Mouse (Mus musculus) forebrain, embryonic 13.5 days (tissue): ENCODE results near the gene Shank3. TPM values are rescaled to one million over a fixed set of nuclear protein-coding genes. Genes with fewer than 3 reads are reported as not detected.

Experiments
- ATAC-seq: fragments of 200-750 bp; cut with Nextera tagmentation; 2 replicates; pipeline ENCODE4 v1.8.0; 2017
- H3K27ac ChIP-seq: fragments of 300-500 bp; sonication (generic); 2 replicates; pipeline ENCODE4 v1.5.1; 2015; ENCODE audit warnings: inconsistent platforms, mild to moderate bottlenecking, moderate library complexity
- H3K27me3 ChIP-seq: fragments of 300-500 bp; sonication (generic); 2 replicates; pipeline ENCODE4 v1.6.1; 2015; ENCODE audit warnings: mild to moderate bottlenecking, inconsistent platforms
- H3K36me3 ChIP-seq: fragments of 300-500 bp; sonication (generic); 2 replicates; pipeline ENCODE4 v1.6.1; 2015; ENCODE audit warnings: mild to moderate bottlenecking, inconsistent platforms; ENCODE audit not compliant: poor library complexity, severe bottlenecking
- H3K4me1 ChIP-seq: fragments of 300-500 bp; sonication (generic); 2 replicates; pipeline ENCODE4 v1.6.1; 2015; ENCODE audit warnings: inconsistent platforms
- H3K4me2 ChIP-seq: fragments of 300-500 bp; sonication (generic); 2 replicates; pipeline ENCODE4 v1.6.1; 2015; ENCODE audit warnings: inconsistent platforms, mild to moderate bottlenecking, moderate library complexity
- H3K4me3 ChIP-seq: fragments of 300-500 bp; sonication (generic); 2 replicates; pipeline ENCODE4 v1.5.1; 2015; ENCODE audit warnings: mild to moderate bottlenecking, inconsistent platforms
- H3K9ac ChIP-seq: fragments of 300-500 bp; sonication (generic); 2 replicates; pipeline ENCODE4 v1.6.1; 2015; ENCODE audit warnings: mild to moderate bottlenecking, inconsistent platforms
- H3K9me3 ChIP-seq: fragments of 300-500 bp; sonication (generic); replicated peaks from 2 replicates; pipeline ENCODE4 v1.6.1; 2016; ENCODE audit warnings: inconsistent platforms
- WGBS: fragments of 180-500 bp; shearing (Covaris S2); methylation state at CpG from one replicate; pipeline ENCODE4 v1.1.7; 2015; 5-methylcytosine and 5-hydroxymethylcytosine counted together
- polyA plus RNA-seq: library from polyadenylated mRNA; unstranded; fragments of >200 nt; fragmentation: Nextera tagmentation; extraction: Ambion mirVana; gene quantifications from 2 replicates; pipeline ENCODE4 v1.2.1, GENCODE M21; 2015

The Shank3 gene
- 7.1 and 9.5 TPM in 2 replicates for polyA plus RNA-seq

DNA sequence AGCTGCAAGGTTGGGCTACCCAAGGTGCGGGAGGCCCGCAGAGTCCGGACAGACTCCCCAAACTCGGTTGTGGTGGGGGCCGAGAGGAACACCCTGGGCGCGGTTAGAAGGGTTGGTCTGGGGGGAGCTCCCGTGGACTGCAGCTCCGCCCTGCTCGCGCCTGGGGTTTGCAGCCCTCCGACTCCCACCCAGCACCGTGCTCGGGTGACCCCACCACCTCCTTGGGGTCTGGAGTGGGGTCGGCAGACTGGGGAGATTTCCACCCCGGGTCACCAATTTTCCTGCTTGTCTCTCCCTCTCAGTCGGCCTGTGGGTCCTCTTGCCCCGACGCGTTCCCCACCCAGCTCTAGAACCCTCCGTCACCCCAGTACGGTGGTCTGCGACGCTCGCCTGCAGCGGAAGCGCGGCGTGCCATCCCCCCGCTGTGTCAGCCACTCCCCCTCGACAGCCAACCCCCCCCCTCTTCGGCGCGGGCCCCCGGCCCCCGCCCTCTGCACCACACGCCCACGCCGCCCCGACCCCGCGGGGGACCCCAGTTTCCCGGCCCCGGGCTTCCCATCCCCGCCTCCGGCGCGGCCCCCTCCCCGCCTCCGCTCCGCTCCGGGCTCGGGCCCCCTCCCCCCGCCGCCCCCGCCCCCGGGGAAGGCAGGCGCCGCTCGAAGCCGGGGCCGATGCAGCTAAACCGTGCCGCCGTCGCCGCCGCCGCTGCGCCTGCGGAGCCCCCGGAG lies at the start of gene Shank3:
Shank3 (plus strand) TSS at position 663 of the 728 bp plus-strand sequence.
- Histone ChIP-seq H3K4me3 (peak within 1 kb of the TSS; percentile 73), H3K4me1 (peaks cover 37% of the 10 kb centered on the region), H3K27ac (peak within 1 kb of the TSS; percentile 44), H3K36me3 (peaks cover 14% of the 10 kb centered on the region), H3K4me2 (peak within 1 kb of the TSS; percentile 86), H3K9me3 (no peaks in the 10 kb centered on the region), H3K9ac (peak within 1 kb of the TSS; percentile 76), H3K27me3 (peaks cover 36% of the 10 kb centered on the region)
- 1% methylated on average over 37 of the region's 72 CpGs for WGBS
- peak; percentile 61 for ATAC-seq

DNA sequence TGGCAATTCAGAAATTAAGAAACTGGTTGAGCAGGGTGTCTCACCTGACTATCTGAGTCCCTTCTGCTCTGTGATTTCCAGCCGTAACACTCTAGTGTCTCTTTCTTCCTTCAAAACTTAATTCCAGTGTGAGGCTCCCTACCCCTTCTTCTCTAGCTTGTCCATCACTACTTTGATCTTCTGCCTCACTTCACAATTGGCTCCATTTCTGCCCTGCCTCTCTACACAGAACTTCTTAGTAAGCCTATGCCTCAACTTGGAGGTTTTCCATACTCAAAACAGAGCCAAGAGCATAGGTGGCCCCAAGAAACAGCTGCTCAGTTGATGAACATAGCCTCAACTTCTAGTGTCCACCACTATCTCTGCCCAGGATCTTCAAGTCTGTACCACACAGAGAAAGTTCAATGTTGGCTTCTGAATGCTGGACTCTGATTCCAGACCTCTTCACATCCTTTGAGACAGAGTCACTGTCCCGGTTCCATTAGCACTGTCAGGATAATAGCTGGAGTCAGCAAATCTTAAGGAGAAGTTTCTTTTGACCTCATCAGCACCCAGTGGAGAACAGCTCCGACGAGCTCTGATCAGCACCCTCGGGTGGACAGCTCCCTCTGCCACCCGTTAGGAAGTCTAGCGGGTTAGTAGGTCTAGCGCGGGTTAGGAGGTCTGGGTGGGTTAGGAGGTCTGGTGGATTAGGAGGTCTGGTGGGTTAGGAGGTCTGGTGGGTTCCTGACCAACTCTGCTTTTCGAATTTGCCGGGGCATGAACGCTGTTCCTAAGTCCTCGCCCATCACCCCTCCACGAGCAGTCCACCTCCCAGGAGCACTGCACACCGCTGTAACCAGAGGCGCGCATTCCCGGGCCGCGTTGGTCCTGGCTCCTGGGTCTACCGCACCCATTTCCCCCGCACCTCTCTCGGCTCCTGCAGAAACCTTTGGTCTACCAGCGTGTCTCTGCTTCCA lies 46.2 kb upstream of the Shank3 start:
- WGBS = 5% methylated on average over 24 of the region's 24 CpGs
- no peaks in the 10 kb centered on the region for H3K9me3 ChIP-seq
- H3K9ac ChIP-seq = peak overlapping the region; percentile 88
- H3K27ac ChIP-seq = no peak overlapping the region
- peak overlapping the region; percentile 85 for H3K4me3 ChIP-seq
- H3K4me1 ChIP-seq = peaks cover 26% of the 10 kb centered on the region
- peak overlapping the region; percentile 88 for H3K4me2 ChIP-seq
- H3K36me3 ChIP-seq = peaks cover 19% of the 10 kb centered on the region
- peaks cover 18% of the 10 kb centered on the region for H3K27me3 ChIP-seq
- peak; percentile 69 for ATAC-seq

DNA sequence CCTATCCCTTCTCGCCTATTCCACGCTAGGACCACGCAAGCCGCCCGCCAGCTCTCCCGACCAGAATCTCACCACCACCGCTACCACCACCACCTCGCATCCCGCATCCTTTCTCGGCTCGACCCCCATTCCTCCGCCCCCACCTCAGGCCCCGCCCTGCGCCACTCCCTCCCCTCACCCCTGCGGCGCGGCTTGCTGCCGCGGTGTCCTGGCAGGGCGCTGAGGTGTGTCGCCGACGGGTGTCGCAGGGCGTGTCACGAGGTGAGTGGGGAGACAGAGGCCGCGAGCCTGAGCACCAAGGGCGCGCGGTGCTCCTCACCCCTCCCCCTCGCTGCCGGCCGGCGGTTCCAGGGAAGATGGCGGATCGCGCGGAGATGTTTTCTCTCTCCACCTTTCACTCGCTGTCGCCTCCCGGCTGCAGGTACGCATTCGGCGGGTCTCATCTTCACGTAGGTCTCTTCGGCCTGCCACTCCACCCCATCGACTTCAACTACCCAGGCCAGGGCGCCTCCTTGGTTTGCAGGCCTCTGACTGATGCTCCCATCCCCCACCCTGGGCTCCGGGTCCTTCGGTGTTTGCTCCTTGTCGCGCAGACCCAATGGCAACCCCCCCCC lies 45.5 kb upstream of the Shank3 start, which contains the start of gene Mapk8ip2:
Mapk8ip2 (plus strand) TSS at position 49 of the 614 bp plus-strand sequence.
- Histone ChIP-seq H3K4me2 (peak within 1 kb of the TSS; percentile 88), H3K9me3 (no peaks in the 10 kb centered on the region), H3K4me1 (peaks cover 26% of the 10 kb centered on the region), H3K4me3 (peak within 1 kb of the TSS; percentile 85), H3K36me3 (peaks cover 27% of the 10 kb centered on the region), H3K27ac (peak within 1 kb of the TSS; percentile 77), H3K27me3 (peaks cover 18% of the 10 kb centered on the region), H3K9ac (peak within 1 kb of the TSS; percentile 88)
- under 1% methylated on average over 53 of the region's 53 CpGs for WGBS
- peak; percentile 85 for ATAC-seq

DNA sequence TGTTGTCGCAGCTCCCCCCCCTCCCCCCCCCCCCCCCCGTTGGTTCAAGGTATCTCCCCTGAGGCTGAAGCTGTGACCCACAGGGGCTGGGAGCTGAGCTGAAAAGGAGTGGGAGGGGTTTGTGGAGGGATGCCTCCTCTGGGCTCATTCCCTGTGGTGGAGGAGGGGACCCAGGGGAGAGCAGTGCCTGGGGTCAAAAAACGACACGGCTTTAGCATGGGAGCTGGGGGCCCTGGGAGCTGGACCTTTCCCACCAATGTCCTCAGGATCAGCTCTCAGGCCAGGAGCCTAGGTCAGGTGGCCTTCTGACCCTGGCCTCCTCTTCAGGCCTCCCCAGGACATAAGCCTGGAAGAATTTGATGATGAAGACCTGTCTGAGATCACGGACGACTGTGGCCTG lies 44.6 kb upstream of the Shank3 start:
- WGBS = 7% methylated on average over 4 of the region's 6 CpGs
- H3K4me3 ChIP-seq = peak overlapping the region; percentile 85
- peaks cover 12% of the 10 kb centered on the region for H3K27me3 ChIP-seq
- peak overlapping the region; percentile 31; the same call in 1 of the 2 replicates for H3K27ac ChIP-seq
- H3K9me3 ChIP-seq = no peaks in the 10 kb centered on the region
- ATAC-seq = peak; percentile 36
- H3K36me3 ChIP-seq = peaks cover 36% of the 10 kb centered on the region
- H3K4me2 ChIP-seq = peak overlapping the region; percentile 88
- H3K9ac ChIP-seq = peak overlapping the region; percentile 88
- peaks cover 26% of the 10 kb centered on the region for H3K4me1 ChIP-seq

DNA sequence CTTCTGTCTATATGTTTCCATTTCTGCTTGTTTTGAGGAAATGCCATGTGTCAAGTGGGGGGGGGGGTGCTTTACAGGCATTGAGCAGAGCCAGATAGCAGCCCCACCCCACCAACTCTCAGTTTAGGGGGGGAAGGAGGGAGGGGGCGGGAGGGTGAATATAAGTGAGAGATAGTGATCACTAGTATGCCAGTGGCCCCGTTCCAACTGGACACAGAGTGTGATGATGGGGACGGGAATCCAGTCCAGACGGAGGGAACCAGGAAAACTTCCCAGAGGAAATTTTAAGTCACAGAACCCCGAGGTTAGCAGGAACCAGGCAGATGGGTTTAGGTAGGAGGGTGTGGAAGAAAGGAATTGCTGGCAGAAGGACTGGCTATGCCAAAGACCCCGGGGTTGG lies 43.8 kb upstream of the Shank3 start:
- WGBS = 82% methylated on average over 6 of the region's 6 CpGs
- no peak for ATAC-seq
- peak overlapping the region; percentile 88 for H3K9ac ChIP-seq
- peak overlapping the region; percentile 88 for H3K4me2 ChIP-seq
- H3K9me3 ChIP-seq = no peaks in the 10 kb centered on the region
- H3K4me1 ChIP-seq = peaks cover 26% of the 10 kb centered on the region
- H3K4me3 ChIP-seq = peak overlapping the region; percentile 85
- H3K27ac ChIP-seq = no peak overlapping the region
- peaks cover 44% of the 10 kb centered on the region for H3K36me3 ChIP-seq
- H3K27me3 ChIP-seq = peaks cover 12% of the 10 kb centered on the region

DNA sequence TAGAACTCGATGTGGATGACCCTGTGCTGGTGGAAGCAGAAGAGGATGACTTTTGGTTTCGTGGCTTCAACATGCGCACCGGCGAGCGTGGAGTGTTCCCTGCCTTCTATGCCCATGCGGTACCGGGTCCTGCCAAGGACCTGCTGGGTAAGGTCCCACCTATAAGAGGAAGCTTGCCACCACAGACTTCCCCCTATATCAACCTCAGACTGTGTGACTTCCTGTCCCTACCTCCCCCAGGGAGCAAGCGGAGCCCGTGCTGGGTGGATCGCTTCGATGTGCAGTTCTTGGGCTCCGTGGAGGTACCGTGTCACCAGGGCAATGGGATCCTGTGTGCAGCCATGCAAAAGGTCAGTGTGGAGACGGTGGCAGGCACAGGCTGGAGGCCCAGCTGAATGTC lies 40.5 kb upstream of the Shank3 start:
- H3K27me3 ChIP-seq = no peaks in the 10 kb centered on the region
- no peak overlapping the region for H3K4me2 ChIP-seq
- no peak overlapping the region for H3K4me3 ChIP-seq
- H3K9ac ChIP-seq = no peak overlapping the region
- ATAC-seq = no peak
- H3K36me3 ChIP-seq = peaks cover 73% of the 10 kb centered on the region
- WGBS = 94% methylated on average over 15 of the region's 15 CpGs
- peaks cover 20% of the 10 kb centered on the region for H3K4me1 ChIP-seq
- no peak overlapping the region for H3K27ac ChIP-seq
- no peaks in the 10 kb centered on the region for H3K9me3 ChIP-seq

DNA sequence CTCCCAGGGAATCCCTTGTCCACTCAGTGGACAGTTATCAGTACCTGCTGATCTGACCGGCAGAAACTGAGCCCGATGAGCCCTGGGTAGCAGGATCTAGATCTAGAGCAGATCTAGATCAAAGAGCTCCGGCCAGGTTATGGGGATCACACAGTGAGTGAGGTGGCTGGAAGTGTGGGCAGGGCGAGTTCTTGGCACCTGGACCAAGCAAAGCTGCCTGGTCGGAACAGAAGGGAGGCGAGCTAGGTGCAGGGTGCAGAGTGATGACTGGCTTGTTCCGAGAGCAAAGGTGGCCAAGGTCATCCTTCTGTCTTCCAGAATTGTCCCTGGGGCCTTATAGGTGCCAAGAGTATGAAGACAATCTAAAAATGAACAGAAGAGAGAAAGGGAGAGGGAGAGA lies 39.6 kb upstream of the Shank3 start:
- Histone ChIP-seq H3K36me3 (peaks cover 76% of the 10 kb centered on the region), H3K4me1 (peaks cover 16% of the 10 kb centered on the region)

DNA sequence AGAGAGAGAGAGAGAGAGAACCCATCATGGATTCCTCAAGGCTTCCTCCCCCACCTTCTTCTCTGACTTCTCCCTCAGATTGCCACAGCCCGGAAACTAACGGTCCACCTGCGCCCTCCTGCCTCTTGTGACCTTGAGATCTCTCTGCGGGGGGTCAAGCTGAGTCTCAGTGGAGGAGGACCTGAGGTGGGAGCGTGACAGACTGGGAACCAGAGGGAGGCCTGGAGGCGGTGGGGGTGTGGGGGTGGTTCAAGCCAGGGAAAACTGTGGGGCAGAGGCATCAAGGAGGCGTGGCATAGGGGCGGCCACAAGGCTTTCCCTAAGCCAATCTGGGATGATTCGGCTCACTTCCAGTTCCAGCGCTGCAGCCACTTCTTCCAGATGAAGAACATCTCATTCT lies 39.1 kb upstream of the Shank3 start:
- peaks cover 76% of the 10 kb centered on the region for H3K36me3 ChIP-seq
- no peak overlapping the region for H3K27ac ChIP-seq
- WGBS = 80% methylated on average over 10 of the region's 10 CpGs
- peaks cover 15% of the 10 kb centered on the region for H3K4me1 ChIP-seq
- H3K27me3 ChIP-seq = no peaks in the 10 kb centered on the region
- no peaks in the 10 kb centered on the region for H3K9me3 ChIP-seq
- ATAC-seq = no peak
- no peak overlapping the region for H3K9ac ChIP-seq
- H3K4me3 ChIP-seq = no peak overlapping the region
- no peak overlapping the region for H3K4me2 ChIP-seq

More for the DNA sequence above, 39.6 kb upstream of the Shank3 start:
- H3K27me3 ChIP-seq = no peaks in the 10 kb centered on the region
- no peak for ATAC-seq
- WGBS = 91% methylated on average over 7 of the region's 7 CpGs
- no peak overlapping the region for H3K9ac ChIP-seq
- H3K9me3 ChIP-seq = no peaks in the 10 kb centered on the region
- no peak overlapping the region for H3K4me2 ChIP-seq
- no peak overlapping the region for H3K27ac ChIP-seq
- H3K4me3 ChIP-seq = no peak overlapping the region

DNA sequence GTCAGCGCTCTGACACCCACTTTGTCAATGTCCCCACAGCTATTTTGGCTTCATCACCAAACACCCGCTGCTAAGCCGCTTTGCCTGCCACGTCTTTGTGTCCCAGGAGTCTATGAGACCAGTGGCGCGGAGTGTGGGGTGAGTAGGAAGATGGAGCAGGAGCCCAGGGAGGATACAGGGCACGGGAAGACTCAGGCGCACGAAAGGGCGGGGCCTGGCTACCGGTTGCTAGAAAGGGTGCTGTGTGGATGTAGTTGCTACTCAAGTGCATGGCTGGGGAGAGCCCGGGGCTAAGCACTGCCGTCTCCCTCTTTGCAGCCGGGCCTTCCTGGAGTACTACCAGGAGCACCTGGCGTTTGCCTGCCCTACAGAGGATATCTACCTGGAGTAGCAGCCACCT lies 38.1 kb upstream of the Shank3 start:
- H3K27ac ChIP-seq = no peak overlapping the region
- H3K9me3 ChIP-seq = no peaks in the 10 kb centered on the region
- H3K4me3 ChIP-seq = no peak overlapping the region
- no peak overlapping the region for H3K9ac ChIP-seq
- H3K4me2 ChIP-seq = no peak overlapping the region
- no peak for ATAC-seq
- WGBS = 89% methylated on average over 15 of the region's 15 CpGs
- H3K36me3 ChIP-seq = peaks cover 75% of the 10 kb centered on the region
- no peaks in the 10 kb centered on the region for H3K27me3 ChIP-seq
- peaks cover 6% of the 10 kb centered on the region for H3K4me1 ChIP-seq

DNA sequence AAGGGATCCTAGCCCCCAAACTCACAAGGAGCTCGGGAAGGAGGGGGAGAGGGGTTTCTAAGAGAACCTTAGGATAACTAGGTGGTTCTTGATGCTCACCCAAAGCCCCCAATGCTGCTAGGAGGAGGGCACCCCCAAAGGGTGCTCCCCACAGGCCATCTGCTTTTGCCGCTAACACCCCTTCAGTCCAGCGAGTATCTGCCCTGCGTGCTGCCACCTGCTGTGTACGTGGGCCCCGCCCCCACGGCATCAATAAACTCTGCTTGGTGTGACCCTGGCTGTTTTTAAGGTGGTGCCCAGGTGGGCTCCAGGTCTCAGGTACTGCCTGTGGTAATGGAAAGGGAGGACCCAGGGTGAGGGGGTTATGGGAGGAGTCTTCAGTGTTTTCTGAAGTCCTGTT lies 37.2 kb upstream of the Shank3 start:
- ATAC-seq = no peak
- WGBS = 84% methylated on average over 7 of the region's 7 CpGs
- Histone ChIP-seq H3K4me3 (no peak overlapping the region), H3K36me3 (peaks cover 67% of the 10 kb centered on the region), H3K4me1 (peaks cover 4% of the 10 kb centered on the region), H3K27me3 (no peaks in the 10 kb centered on the region), H3K4me2 (no peak overlapping the region), H3K9ac (no peak overlapping the region), H3K27ac (no peak overlapping the region), H3K9me3 (no peaks in the 10 kb centered on the region)

DNA sequence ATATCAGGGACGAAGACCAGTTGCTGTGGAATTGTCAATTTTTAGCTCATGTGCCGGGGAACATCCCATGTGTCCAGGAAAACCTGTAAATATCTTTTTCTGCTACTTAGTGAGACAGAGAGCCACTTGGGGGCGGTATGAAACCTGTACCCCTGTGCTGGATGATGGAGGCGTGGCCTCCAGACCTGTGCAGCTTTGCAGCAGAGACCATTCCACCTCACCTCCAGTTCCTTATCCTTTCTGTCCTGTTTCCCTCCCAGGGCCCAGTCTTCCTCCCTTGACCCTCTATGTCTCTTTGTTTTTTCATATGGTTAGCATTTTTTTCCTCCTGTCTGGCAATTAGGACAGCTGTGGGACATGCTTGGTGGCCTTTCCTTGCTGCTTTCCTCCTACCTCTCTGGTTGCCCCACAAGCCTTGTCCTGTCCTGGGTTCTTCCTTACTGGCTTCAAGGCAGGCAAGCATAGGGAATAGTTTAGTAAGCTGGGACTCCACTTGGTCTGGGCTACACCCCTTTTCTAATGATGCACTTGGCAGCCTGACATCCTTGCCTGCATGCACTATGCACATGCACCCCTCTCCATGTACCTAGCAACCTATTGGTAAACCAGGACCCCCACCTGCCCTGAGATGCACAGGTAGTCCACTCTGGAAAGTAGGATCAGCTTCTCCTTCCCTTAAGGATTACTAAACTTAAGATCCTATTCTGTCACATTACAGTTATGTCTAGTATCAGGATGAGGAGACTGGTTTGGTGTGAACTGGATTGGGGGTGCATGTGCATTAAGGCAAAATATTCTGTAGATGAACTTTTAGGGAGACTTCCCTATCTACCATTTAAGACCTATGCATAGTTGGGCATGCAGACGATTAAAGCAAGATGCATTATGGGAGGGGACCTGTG lies 35.8 kb upstream of the Shank3 start:
- WGBS = 67% methylated on average over 5 of the region's 5 CpGs
- Histone ChIP-seq H3K27me3 (no peaks in the 10 kb centered on the region), H3K27ac (no peak overlapping the region), H3K4me1 (peaks cover 4% of the 10 kb centered on the region), H3K9ac (no peak overlapping the region), H3K4me2 (no peak overlapping the region), H3K4me3 (no peak overlapping the region), H3K36me3 (peaks cover 53% of the 10 kb centered on the region), H3K9me3 (no peaks in the 10 kb centered on the region)
- ATAC-seq = no peak
